Mouse (Mus musculus) MEL (cell line): Measurements from ENCODE around the gene Sds. TPM values are rescaled to one million over a fixed set of nuclear protein-coding genes. Genes with fewer than 3 reads are reported as not detected.

Experiments used
- DNase-seq: peaks from one replicate; pipeline ENCODE4 v3.0.0; 2011; ENCODE audit warnings: low read depth, low spot score
- H3K27ac ChIP-seq: 2 replicates; pipeline ENCODE4 v1.5.1; 2012; ENCODE audit warnings: low read depth, mild to moderate bottlenecking, control low read depth, low read length, moderate library complexity; ENCODE audit not compliant: control insufficient read depth
- H3K27me3 ChIP-seq, 2 experiments: fragments of 150-350 bp in 1 of 2; sonication (generic) in 1 of 2; 2 replicates each; pipeline ENCODE4 v1.6.1; 2012; ENCODE audit warnings: low read length in 2 of 2, mild to moderate bottlenecking in 2 of 2, improper control_type of control experiment in 1 of 2, moderate library complexity in 1 of 2; ENCODE audit not compliant: insufficient read depth in 2 of 2, control insufficient read depth in 1 of 2
- H3K36me3 ChIP-seq, 2 experiments: 2 replicates each; pipeline ENCODE4 v1.6.1; 2012 to 2014; ENCODE audit warnings: low read length in 2 of 2, improper control_type of control experiment in 1 of 2, inconsistent platforms in 1 of 2, mild to moderate bottlenecking in 1 of 2; ENCODE audit not compliant: insufficient read depth in 2 of 2, control insufficient read depth in 1 of 2
- H3K4me1 ChIP-seq, 2 experiments: fragments of 150-350 bp in 1 of 2; sonication (generic) in 1 of 2; 2 replicates each; pipeline ENCODE4 v1.6.1; 2012; ENCODE audit warnings: low read length in 2 of 2, improper control_type of control experiment in 1 of 2, mild to moderate bottlenecking in 1 of 2; ENCODE audit not compliant: insufficient read depth in 2 of 2, control insufficient read depth in 1 of 2
- H3K4me3 ChIP-seq, 2 experiments: fragments of 150-350 bp in 1 of 2; sonication (generic) in 1 of 2; 2 replicates each; pipeline ENCODE4 v1.5.1; 2012; ENCODE audit warnings: low read depth in 2 of 2, low read length in 2 of 2, mild to moderate bottlenecking in 2 of 2, moderate library complexity in 2 of 2, control low read depth in 1 of 2, improper control_type of control experiment in 1 of 2; ENCODE audit not compliant: control insufficient read depth in 1 of 2, insufficient read depth in 1 of 2
- H3K79me2 ChIP-seq: 2 replicates; pipeline ENCODE4 v1.6.1; 2012; ENCODE audit warnings: mild to moderate bottlenecking, low read length, moderate library complexity; ENCODE audit not compliant: control insufficient read depth, poor library complexity, insufficient read depth
- H3K9ac ChIP-seq: 2 replicates; pipeline ENCODE4 v1.6.1; 2012; ENCODE audit warnings: low read depth, mild to moderate bottlenecking, control low read depth, low read length, moderate library complexity; ENCODE audit not compliant: control insufficient read depth, poor library complexity, severe bottlenecking
- H3K9me3 ChIP-seq: fragments of 150-350 bp; sonication (generic); replicated peaks from 2 replicates; pipeline ENCODE4 v1.6.1; 2012; ENCODE audit warnings: mild to moderate bottlenecking, low read length, improper control_type of control experiment, moderate library complexity; ENCODE audit not compliant: insufficient read depth
- BHLHE40 ChIP-seq: IDR thresholded peaks from 2 replicates; pipeline ENCODE4 v1.6.1; 2012; ENCODE audit warnings: low read depth, mild to moderate bottlenecking, inconsistent platforms, low read length, improper control_type of control experiment, borderline replicate concordance
- CHD1 ChIP-seq: IDR thresholded peaks from 2 replicates; pipeline ENCODE4 v1.6.1; 2012; ENCODE audit warnings: low read depth, mild to moderate bottlenecking, inconsistent platforms, low read length, improper control_type of control experiment
- CTCF ChIP-seq, 3 experiments: IDR thresholded peaks in 2 of 3; conservative IDR thresholded peaks in 1 of 3; 2 replicates each; pipeline ENCODE4 v1.5.1; 2011 to 2012; ENCODE audit warnings: low read length in 3 of 3, low read depth in 2 of 3, mild to moderate bottlenecking in 2 of 3, improper control_type of control experiment in 1 of 3, inconsistent platforms in 1 of 3, mixed read lengths in 1 of 3, moderate library complexity in 1 of 3; ENCODE audit not compliant: control insufficient read depth in 1 of 3, insufficient read depth in 1 of 3, poor library complexity in 1 of 3, severe bottlenecking in 1 of 3
- E2F4 ChIP-seq: IDR thresholded peaks from 2 replicates; pipeline ENCODE4 v1.6.1; 2011; ENCODE audit warnings: low read depth, low read length, improper control_type of control experiment, borderline replicate concordance
- ELF1 ChIP-seq: IDR thresholded peaks from 2 replicates; pipeline ENCODE4 v1.6.1; 2014; ENCODE audit warnings: low read depth, mild to moderate bottlenecking, inconsistent platforms, low read length, improper control_type of control experiment, moderate library complexity
- EP300 ChIP-seq, 2 experiments: IDR thresholded peaks; 2 replicates each; pipeline ENCODE4 v1.6.1; 2011; ENCODE audit warnings: improper control_type of control experiment in 2 of 2, low read length in 2 of 2, low read depth in 1 of 2, mild to moderate bottlenecking in 1 of 2
- ETS1 ChIP-seq: IDR thresholded peaks from 2 replicates; pipeline ENCODE4 v1.6.1; 2012; ENCODE audit warnings: low read depth, mild to moderate bottlenecking, inconsistent platforms, low read length, improper control_type of control experiment, moderate library complexity
- GABPA ChIP-seq: IDR thresholded peaks from 2 replicates; pipeline ENCODE4 v1.6.1; 2012; ENCODE audit warnings: low read depth, mild to moderate bottlenecking, inconsistent platforms, low read length, improper control_type of control experiment, moderate library complexity
- HCFC1 ChIP-seq: IDR thresholded peaks from 2 replicates; pipeline ENCODE4 v1.6.1; 2012; ENCODE audit warnings: low read depth, mild to moderate bottlenecking, inconsistent platforms, low read length, improper control_type of control experiment, moderate library complexity
- JUND ChIP-seq: IDR thresholded peaks from 2 replicates; pipeline ENCODE4 v1.6.1; 2011; ENCODE audit warnings: low read depth, mild to moderate bottlenecking, improper control_type of control experiment, low read length
- KAT2A ChIP-seq: conservative IDR thresholded peaks from 2 replicates; pipeline ENCODE4 v1.6.1; 2012; ENCODE audit warnings: low read depth, low read length, improper control_type of control experiment, inconsistent platforms
- MAFK ChIP-seq: IDR thresholded peaks from 2 replicates; pipeline ENCODE4 v1.6.1; 2011; ENCODE audit warnings: low read depth, mild to moderate bottlenecking, low read length, improper control_type of control experiment, borderline replicate concordance
- MAX ChIP-seq: IDR thresholded peaks from 2 replicates; pipeline ENCODE4 v1.6.1; 2011; ENCODE audit warnings: low read length, improper control_type of control experiment
- MYB ChIP-seq: IDR thresholded peaks from 2 replicates; pipeline ENCODE4 v1.6.1; 2011; ENCODE audit warnings: mild to moderate bottlenecking, low read depth, low read length, improper control_type of control experiment
- NELFE ChIP-seq: IDR thresholded peaks from 2 replicates; pipeline ENCODE4 v1.6.1; 2011; ENCODE audit warnings: low read depth, low read length, improper control_type of control experiment
- NRF1 ChIP-seq: IDR thresholded peaks from 2 replicates; pipeline ENCODE4 v1.6.1; 2014; ENCODE audit warnings: low read depth, mild to moderate bottlenecking, inconsistent platforms, low read length, improper control_type of control experiment, moderate library complexity; ENCODE audit not compliant: poor library complexity, insufficient read depth, severe bottlenecking
- POLR2A ChIP-seq, 2 experiments: IDR thresholded peaks; 2 replicates each; pipeline ENCODE4 v1.6.1; 2011 to 2012; ENCODE audit warnings: low read length in 2 of 2, mild to moderate bottlenecking in 2 of 2, control low read depth in 1 of 2, improper control_type of control experiment in 1 of 2, low read depth in 1 of 2, moderate library complexity in 1 of 2; ENCODE audit not compliant: control insufficient read depth in 1 of 2, insufficient read depth in 1 of 2, poor library complexity in 1 of 2
- RAD21 ChIP-seq: IDR thresholded peaks from 2 replicates; pipeline ENCODE4 v1.6.1; 2011; ENCODE audit warnings: mild to moderate bottlenecking, low read depth, low read length, improper control_type of control experiment
- SIN3A ChIP-seq: IDR thresholded peaks from 2 replicates; pipeline ENCODE4 v1.6.1; 2012; ENCODE audit warnings: low read length, improper control_type of control experiment, inconsistent platforms
- SMC3 ChIP-seq: IDR thresholded peaks from 2 replicates; pipeline ENCODE4 v1.6.1; 2011; ENCODE audit warnings: low read depth, low read length, improper control_type of control experiment
- TAL1 ChIP-seq: IDR thresholded peaks from 2 replicates; pipeline ENCODE4 v1.6.1; 2012; ENCODE audit warnings: mild to moderate bottlenecking, inconsistent platforms, low read length, moderate library complexity, mixed read lengths
- TBP ChIP-seq: IDR thresholded peaks from 2 replicates; pipeline ENCODE4 v1.8.0; 2011; ENCODE audit warnings: low read depth, low read length, improper control_type of control experiment
- USF1 ChIP-seq: IDR thresholded peaks from 2 replicates; pipeline ENCODE4 v1.6.1; 2014; ENCODE audit warnings: low read depth, mild to moderate bottlenecking, inconsistent platforms, low read length, improper control_type of control experiment, moderate library complexity
- USF2 ChIP-seq, 2 experiments: IDR thresholded peaks; 2 replicates each; pipeline ENCODE4 v1.6.1; 2011 to 2012; ENCODE audit warnings: improper control_type of control experiment in 2 of 2, low read length in 2 of 2, borderline replicate concordance in 1 of 2, inconsistent platforms in 1 of 2, low read depth in 1 of 2, mild to moderate bottlenecking in 1 of 2; ENCODE audit not compliant: insufficient read depth in 1 of 2
- ZC3H11A ChIP-seq: IDR thresholded peaks from 2 replicates; pipeline ENCODE4 v1.6.1; 2012; ENCODE audit warnings: low read depth, mild to moderate bottlenecking, inconsistent platforms, low read length, improper control_type of control experiment
- ZKSCAN1 ChIP-seq: IDR thresholded peaks from 2 replicates; pipeline ENCODE4 v1.6.1; 2012; ENCODE audit warnings: low read depth, mild to moderate bottlenecking, inconsistent platforms, low read length, improper control_type of control experiment, moderate library complexity
- polyA plus RNA-seq, 2 experiments: library from polyadenylated mRNA; stranded (reverse) in 1 of 2; unstranded in 1 of 2; fragments of >175 nt in 1 of 2; fragments of >200 nt in 1 of 2; gene quantifications; 2 replicates each; pipeline versions ENCODE4 v1.2.1 to v1.2.4; 2012; ENCODE audit warnings: low replicate concordance in 2 of 2, low read depth in 1 of 2; ENCODE audit not compliant: insufficient read length in 2 of 2, insufficient read depth in 1 of 2, missing spikeins in 1 of 2
- total RNA-seq: library from RNA; depleted of rRNA; stranded (reverse); fragments of 300-350 nt; gene quantifications from 2 replicates; pipeline ENCODE4 v1.2.3, GENCODE M21; 2012

The Sds gene
- total and polyA plus RNA-seq, 3 experiments = 0.17 TPM; not detected in 2

DNA sequence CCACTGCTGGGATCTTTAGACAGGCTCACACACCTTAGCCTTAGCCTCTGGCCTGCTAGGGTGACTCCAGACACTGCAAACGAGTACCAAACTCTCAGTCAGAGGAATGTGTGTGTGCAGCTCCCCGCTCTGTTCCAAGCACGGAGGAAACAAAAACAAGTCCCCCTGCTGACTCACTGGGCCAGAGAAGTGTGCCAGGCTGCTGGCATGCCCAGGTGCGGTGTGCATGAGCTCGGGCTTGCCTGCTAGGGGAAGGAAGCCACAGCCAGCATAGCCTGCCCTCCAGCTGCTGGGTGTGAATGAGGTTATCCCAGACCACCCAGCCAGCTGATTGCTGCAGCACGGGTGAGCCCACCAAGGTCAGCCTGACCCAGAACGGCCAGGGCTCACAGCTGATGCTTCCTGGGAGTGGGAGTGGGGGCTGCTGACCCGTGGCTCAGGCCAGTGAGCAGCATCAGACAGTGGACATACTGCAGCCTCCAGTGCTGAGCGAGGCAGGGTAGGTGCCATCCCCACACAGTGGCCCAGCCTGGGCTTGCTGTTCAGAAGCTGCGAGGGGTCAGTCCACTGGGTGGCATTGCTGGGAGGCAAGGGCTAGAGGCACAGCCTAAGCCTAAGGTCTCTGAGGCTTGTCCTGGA, 18.9 kb downstream of the Sds start:
- DNase-seq = no peak
- no peaks in the 10 kb centered on the region for H3K79me2 ChIP-seq
- no peaks in the 10 kb centered on the region; a peak in 1 of 4 replicates for H3K36me3 ChIP-seq
- no peaks in the 10 kb centered on the region for H3K4me1 ChIP-seq
- no peaks in the 10 kb centered on the region for H3K9me3 ChIP-seq
- no peak overlapping the region for H3K4me3 ChIP-seq
- H3K27ac ChIP-seq = no peak overlapping the region
- no peak overlapping the region for H3K9ac ChIP-seq
- no peaks in the 10 kb centered on the region for H3K27me3 ChIP-seq
- TF ChIP-seq SIN3A (no peak), KAT2A (no peak), ZKSCAN1 (no peak), USF1 (no peak), TAL1 (no peak), USF2 (IDR thresholded peaks at IDR 0.05; ENCODE audit: borderline replicate concordance in 1 of 2, insufficient read depth in 1 of 2, low read depth in 1 of 2, low read length in 2 of 2) (no peak), MAFK (no peak), JUND (no peak), CTCF (IDR thresholded peaks at IDR 0.05 in 2 of 3, conservative IDR thresholded peaks at IDR 0.05 in 1 of 3; ENCODE audit: control insufficient read depth in 1 of 3, insufficient read depth in 1 of 3, low read depth in 2 of 3, low read length in 3 of 3, poor library complexity in 1 of 3, severe bottlenecking in 1 of 3) (no peak), ELF1 (no peak), NELFE (no peak), SMC3 (no peak), TBP (no peak), RAD21 (no peak), POLR2A (IDR thresholded peaks at IDR 0.05; ENCODE audit: control insufficient read depth in 1 of 2, insufficient read depth in 1 of 2, low read depth in 1 of 2, low read length in 2 of 2, poor library complexity in 1 of 2) (no peak)

DNA sequence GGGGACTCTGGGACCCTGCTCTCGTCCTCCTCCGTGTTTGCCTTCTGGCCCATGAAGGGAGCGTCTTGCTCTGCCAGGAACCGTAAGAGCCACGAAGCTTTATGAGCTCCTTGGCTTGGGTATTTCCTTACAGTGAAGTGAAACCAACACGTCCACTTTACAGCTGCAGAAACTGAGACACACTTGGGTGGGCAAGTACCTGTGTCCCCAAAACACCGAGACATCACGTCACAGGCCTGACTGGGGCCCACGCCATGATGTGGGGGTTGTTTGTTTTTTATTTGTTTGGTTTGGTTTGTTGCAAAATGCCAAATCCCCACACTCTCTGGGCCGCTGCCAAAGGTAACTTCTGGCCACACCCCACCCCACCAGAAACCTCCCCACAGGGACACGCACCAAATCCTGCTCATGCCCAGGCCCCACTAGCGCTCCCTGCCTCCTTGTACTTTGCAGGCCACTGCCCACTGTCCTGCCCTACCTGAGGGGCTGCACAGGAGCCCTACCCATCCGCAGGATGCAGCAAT, 19.4 kb downstream of the Sds start:
- Histone ChIP-seq H3K4me3 (no peak overlapping the region), H3K4me1 (no peaks in the 10 kb centered on the region), H3K27ac (no peak overlapping the region), H3K79me2 (no peaks in the 10 kb centered on the region), H3K27me3 (no peaks in the 10 kb centered on the region), H3K36me3 (no peaks in the 10 kb centered on the region; a peak in 1 of 4 replicates), H3K9me3 (no peaks in the 10 kb centered on the region), H3K9ac (no peak overlapping the region)
- no peak for DNase-seq
- TF ChIP-seq ZC3H11A (no peak), EP300 (IDR thresholded peaks at IDR 0.05; ENCODE audit: low read depth in 1 of 2, low read length in 2 of 2) (no peak), RAD21 (no peak), ELF1 (no peak), ETS1 (no peak), BHLHE40 (no peak), TAL1 (no peak), GABPA (no peak), MAX (no peak), HCFC1 (no peak), E2F4 (no peak), MYB (no peak), CHD1 (no peak), NRF1 (no peak), NELFE (no peak)
